Mouse (Mus musculus): ENCODE data around the gene Ctnnd1. TPM values are rescaled to one million over a fixed set of nuclear protein-coding genes. Genes with fewer than 3 reads are reported as not detected.

Ctnnd1 gene
- polyA plus RNA-seq, 1 experiment from 2014 or later, result 36.2 TPM

DNA sequence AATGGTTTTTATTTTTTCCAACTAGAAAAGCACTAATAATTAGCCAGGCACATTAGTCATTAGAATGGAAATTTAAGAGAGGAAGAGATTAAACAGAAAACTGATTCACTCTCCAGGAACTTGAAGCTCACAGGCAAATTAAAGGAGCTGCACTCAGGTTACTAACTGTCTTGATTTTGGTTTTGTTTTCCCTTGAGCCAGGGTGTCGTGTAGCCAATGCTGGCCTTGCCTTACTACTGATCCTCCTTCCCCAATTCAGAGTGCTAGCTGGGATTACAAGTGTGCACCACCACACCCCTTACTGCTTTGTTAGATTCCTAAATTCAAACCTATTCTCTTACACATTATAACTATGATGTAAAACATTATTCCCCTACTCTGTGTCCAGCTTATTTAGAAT is 42.7 kb downstream of the Ctnnd1 start:
- DNase-seq (ENCODE audit: low spot score) (no peak), ATAC-seq (replicated peaks; ENCODE audit: low FRiP score) (no peak)
- WGBS, result 91% methylated on average over 1 of the region's 1 CpGs
- H3K4me3 ChIP-seq (ENCODE audit: low read depth, low read length), result no peak overlapping the region
- no peak overlapping the region for H3K4me2 ChIP-seq (ENCODE audit: low read depth, low read length, severe bottlenecking)
- H3K4me1 ChIP-seq (replicated peaks; ENCODE audit: control insufficient read depth, insufficient read depth, low read length), result no peaks in the 10 kb centered on the region
- H3K27me3 ChIP-seq (ENCODE audit: control insufficient read depth, insufficient read depth, low read length), result no peaks in the 10 kb centered on the region
- H3K27ac ChIP-seq (ENCODE audit: low read depth, low read length), result no peak overlapping the region
- H3K9me3 ChIP-seq (ENCODE audit: control insufficient read depth, low read length), result no peaks in the 10 kb centered on the region
- H3K36me3 ChIP-seq (ENCODE audit: control insufficient read depth, insufficient read depth, low read length), result peaks cover 7% of the 10 kb centered on the region
- no peak overlapping the region for H3K9ac ChIP-seq (ENCODE audit: low read length)

GRCm38 (mm10) chr2:84600977-84601376 is 49.6 kb downstream of the Ctnnd1 start:
- DNase-seq (ENCODE audit: low spot score) (no peak), ATAC-seq (replicated peaks; ENCODE audit: low FRiP score) (no peak)
- no peaks in the 10 kb centered on the region for H3K4me1 ChIP-seq (replicated peaks; ENCODE audit: control insufficient read depth, insufficient read depth, low read length)
- H3K36me3 ChIP-seq (ENCODE audit: control insufficient read depth, insufficient read depth, low read length), result peaks cover 2% of the 10 kb centered on the region; the same call in 1 of the 2 replicates
- H3K4me3 ChIP-seq (ENCODE audit: low read depth, low read length), result no peak overlapping the region
- H3K27me3 ChIP-seq (ENCODE audit: control insufficient read depth, insufficient read depth, low read length), result no peaks in the 10 kb centered on the region
- no peak overlapping the region for H3K9ac ChIP-seq (ENCODE audit: low read length)
- no peaks in the 10 kb centered on the region for H3K9me3 ChIP-seq (ENCODE audit: control insufficient read depth, low read length)
- 74% methylated on average over 2 of the region's 2 CpGs for WGBS
- H3K4me2 ChIP-seq (ENCODE audit: low read depth, low read length, severe bottlenecking), result no peak overlapping the region
- H3K27ac ChIP-seq (ENCODE audit: low read depth, low read length), result no peak overlapping the region

GRCm38 (mm10) chr2:84599270-84599888 is 51.2 kb downstream of the Ctnnd1 start:
- no peak for ATAC-seq (replicated peaks; ENCODE audit: low FRiP score)

DNA sequence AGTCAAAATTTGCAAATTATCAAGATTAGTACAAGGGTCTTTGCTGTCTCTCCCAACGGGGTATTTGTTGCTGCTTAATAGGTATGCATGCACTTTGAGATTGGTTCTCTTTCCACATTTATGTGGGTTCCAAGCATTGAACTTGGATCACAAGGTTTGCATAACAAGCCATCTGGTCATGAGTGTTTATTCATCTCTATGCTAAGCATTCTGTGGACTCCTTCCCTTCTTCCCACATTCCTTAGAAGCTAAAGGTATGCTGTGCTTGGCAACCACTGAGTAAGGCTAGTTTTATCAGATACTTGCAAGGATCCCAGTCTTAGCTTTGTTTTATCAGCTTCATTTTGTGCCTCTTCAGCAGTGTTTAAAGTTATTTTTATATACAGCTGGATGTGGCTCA is 53.4 kb downstream of the Ctnnd1 start:
- H3K9me3 ChIP-seq (ENCODE audit: control insufficient read depth, low read length), result no peaks in the 10 kb centered on the region
- no peak overlapping the region for H3K9ac ChIP-seq (ENCODE audit: low read length)
- no peaks in the 10 kb centered on the region for H3K4me1 ChIP-seq (replicated peaks; ENCODE audit: control insufficient read depth, insufficient read depth, low read length)
- no peak overlapping the region for H3K4me3 ChIP-seq (ENCODE audit: low read depth, low read length)
- H3K27ac ChIP-seq (ENCODE audit: low read depth, low read length), result no peak overlapping the region
- ATAC-seq (replicated peaks; ENCODE audit: low FRiP score) (no peak), DNase-seq (ENCODE audit: low spot score) (no peak)
- 97% methylated on average over 1 of the region's 1 CpGs for WGBS
- H3K27me3 ChIP-seq (ENCODE audit: control insufficient read depth, insufficient read depth, low read length), result no peaks in the 10 kb centered on the region
- no peak overlapping the region for H3K4me2 ChIP-seq (ENCODE audit: low read depth, low read length, severe bottlenecking)
- H3K36me3 ChIP-seq (ENCODE audit: control insufficient read depth, insufficient read depth, low read length), result no peaks in the 10 kb centered on the region

More at GRCm38 (mm10) chr2:84599270-84599888, 51.2 kb downstream of the Ctnnd1 start:
- no peak overlapping the region for H3K4me2 ChIP-seq (ENCODE audit: low read depth, low read length, severe bottlenecking)
- no peak overlapping the region for H3K9ac ChIP-seq (ENCODE audit: low read length)
- 93% methylated on average over 6 of the region's 6 CpGs for WGBS
- no peak for DNase-seq (ENCODE audit: low spot score)
- H3K27ac ChIP-seq (ENCODE audit: low read depth, low read length), result no peak overlapping the region
- H3K9me3 ChIP-seq (ENCODE audit: control insufficient read depth, low read length), result no peaks in the 10 kb centered on the region
- H3K4me3 ChIP-seq (ENCODE audit: low read depth, low read length), result no peak overlapping the region
- H3K36me3 ChIP-seq (ENCODE audit: control insufficient read depth, insufficient read depth, low read length), result peaks cover 2% of the 10 kb centered on the region; the same call in 1 of the 2 replicates
- H3K27me3 ChIP-seq (ENCODE audit: control insufficient read depth, insufficient read depth, low read length), result no peaks in the 10 kb centered on the region
- no peaks in the 10 kb centered on the region for H3K4me1 ChIP-seq (replicated peaks; ENCODE audit: control insufficient read depth, insufficient read depth, low read length)

DNA sequence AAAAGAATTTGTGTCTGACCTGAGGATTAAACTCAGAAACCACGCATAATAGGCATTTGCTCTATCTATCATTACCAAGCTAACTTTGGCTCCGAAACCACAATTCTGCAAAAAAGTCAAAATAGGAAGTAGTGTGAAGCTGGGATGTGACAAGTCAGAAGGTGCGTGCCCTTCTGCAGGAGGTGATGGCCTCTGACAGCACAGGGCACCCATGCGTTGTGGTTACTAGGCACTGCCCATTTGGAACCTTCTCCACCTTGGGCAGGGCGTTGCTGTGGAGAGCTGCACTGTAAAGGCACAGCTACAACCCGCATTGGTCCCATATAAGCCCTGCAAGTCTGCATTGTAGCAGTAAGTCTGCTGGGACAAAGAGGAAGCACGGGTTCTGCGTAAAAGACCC is 57.8 kb downstream of the Ctnnd1 start:
- no peaks in the 10 kb centered on the region for H3K36me3 ChIP-seq (ENCODE audit: control insufficient read depth, insufficient read depth, low read length)
- no peak overlapping the region for H3K9ac ChIP-seq (ENCODE audit: low read length)
- H3K4me1 ChIP-seq (replicated peaks; ENCODE audit: control insufficient read depth, insufficient read depth, low read length), result no peaks in the 10 kb centered on the region
- DNase-seq (ENCODE audit: low spot score), result no peak
- no peak for ATAC-seq (replicated peaks; ENCODE audit: low FRiP score)
- WGBS, result 96% methylated on average over 8 of the region's 8 CpGs
- no peaks in the 10 kb centered on the region for H3K27me3 ChIP-seq (ENCODE audit: control insufficient read depth, insufficient read depth, low read length)
- H3K9me3 ChIP-seq (ENCODE audit: control insufficient read depth, low read length), result no peaks in the 10 kb centered on the region
- no peak overlapping the region for H3K4me3 ChIP-seq (ENCODE audit: low read depth, low read length)
- no peak overlapping the region for H3K4me2 ChIP-seq (ENCODE audit: low read depth, low read length, severe bottlenecking)
- H3K27ac ChIP-seq (ENCODE audit: low read depth, low read length), result no peak overlapping the region

GRCm38 (mm10) chr2:84585700-84586099 is 64.9 kb downstream of the Ctnnd1 start:
- Histone ChIP-seq H3K9me3 (ENCODE audit: control insufficient read depth, low read length) (no peaks in the 10 kb centered on the region), H3K36me3 (ENCODE audit: control insufficient read depth, insufficient read depth, low read length) (no peaks in the 10 kb centered on the region; the same call in 1 of the 2 replicates), H3K9ac (ENCODE audit: low read length) (no peak overlapping the region), H3K27me3 (ENCODE audit: control insufficient read depth, insufficient read depth, low read length) (no peaks in the 10 kb centered on the region), H3K4me2 (ENCODE audit: low read depth, low read length, severe bottlenecking) (no peak overlapping the region), H3K4me3 (ENCODE audit: low read depth, low read length) (no peak overlapping the region), H3K4me1 (replicated peaks; ENCODE audit: control insufficient read depth, insufficient read depth, low read length) (no peaks in the 10 kb centered on the region), H3K27ac (ENCODE audit: low read depth, low read length) (no peak overlapping the region)
- ATAC-seq (replicated peaks; ENCODE audit: low FRiP score) (no peak), DNase-seq (ENCODE audit: low spot score) (no peak)
- 92% methylated on average over 8 of the region's 8 CpGs for WGBS

GRCm38 (mm10) chr2:84582286-84582685 is 68.3 kb downstream of the Ctnnd1 start:
- ATAC-seq (replicated peaks; ENCODE audit: low FRiP score), result no peak
- H3K27me3 ChIP-seq (ENCODE audit: control insufficient read depth, insufficient read depth, low read length), result no peaks in the 10 kb centered on the region

GRCm38 (mm10) chr2:84581208-84581607 is 69.4 kb downstream of the Ctnnd1 start:
- Histone ChIP-seq H3K4me1 (replicated peaks; ENCODE audit: control insufficient read depth, insufficient read depth, low read length) (no peaks in the 10 kb centered on the region), H3K9me3 (ENCODE audit: control insufficient read depth, low read length) (no peaks in the 10 kb centered on the region), H3K36me3 (ENCODE audit: control insufficient read depth, insufficient read depth, low read length) (no peaks in the 10 kb centered on the region; the same call in 1 of the 2 replicates), H3K4me3 (ENCODE audit: low read depth, low read length) (no peak overlapping the region), H3K27me3 (ENCODE audit: control insufficient read depth, insufficient read depth, low read length) (no peaks in the 10 kb centered on the region), H3K9ac (ENCODE audit: low read length) (no peak overlapping the region), H3K27ac (ENCODE audit: low read depth, low read length) (no peak overlapping the region), H3K4me2 (ENCODE audit: low read depth, low read length, severe bottlenecking) (no peak overlapping the region)
- 94% methylated on average over 2 of the region's 3 CpGs for WGBS
- no peak for DNase-seq (ENCODE audit: low spot score)
- ATAC-seq (replicated peaks; ENCODE audit: low FRiP score), result no peak

More at GRCm38 (mm10) chr2:84582286-84582685, 68.3 kb downstream of the Ctnnd1 start:
- Histone ChIP-seq H3K9ac (ENCODE audit: low read length) (no peak overlapping the region), H3K36me3 (ENCODE audit: control insufficient read depth, insufficient read depth, low read length) (no peaks in the 10 kb centered on the region; the same call in 1 of the 2 replicates), H3K9me3 (ENCODE audit: control insufficient read depth, low read length) (no peaks in the 10 kb centered on the region), H3K4me1 (replicated peaks; ENCODE audit: control insufficient read depth, insufficient read depth, low read length) (no peaks in the 10 kb centered on the region), H3K4me3 (ENCODE audit: low read depth, low read length) (no peak overlapping the region), H3K27ac (ENCODE audit: low read depth, low read length) (no peak overlapping the region), H3K4me2 (ENCODE audit: low read depth, low read length, severe bottlenecking) (no peak overlapping the region)
- 86% methylated on average over 5 of the region's 5 CpGs for WGBS
- no peak for DNase-seq (ENCODE audit: low spot score)

GRCm38 (mm10) chr2:84579311-84579710 is 71.3 kb downstream of the Ctnnd1 start:
- H3K4me2 ChIP-seq (ENCODE audit: low read depth, low read length, severe bottlenecking), result no peak overlapping the region
- H3K4me1 ChIP-seq (replicated peaks; ENCODE audit: control insufficient read depth, insufficient read depth, low read length), result no peaks in the 10 kb centered on the region
- no peaks in the 10 kb centered on the region for H3K27me3 ChIP-seq (ENCODE audit: control insufficient read depth, insufficient read depth, low read length)
- H3K9me3 ChIP-seq (ENCODE audit: control insufficient read depth, low read length), result no peaks in the 10 kb centered on the region
- no peaks in the 10 kb centered on the region; the same call in 1 of the 2 replicates for H3K36me3 ChIP-seq (ENCODE audit: control insufficient read depth, insufficient read depth, low read length)
- H3K9ac ChIP-seq (ENCODE audit: low read length), result no peak overlapping the region
- H3K4me3 ChIP-seq (ENCODE audit: low read depth, low read length), result no peak overlapping the region
- no peak overlapping the region for H3K27ac ChIP-seq (ENCODE audit: low read depth, low read length)
- ATAC-seq (replicated peaks; ENCODE audit: low FRiP score) (no peak), DNase-seq (ENCODE audit: low spot score) (no peak)
- WGBS, result 87% methylated on average over 2 of the region's 2 CpGs

All from forebrain, embryonic 11.5 days (tissue).